Mouse (Mus musculus) C2C12 (cell line): Measurements from ENCODE around the gene Dapk1. TPM values are rescaled to one million over a fixed set of nuclear protein-coding genes. Genes with fewer than 3 reads are reported as not detected.

Experiments
- H3K27me3 ChIP-seq: one replicate; pipeline ENCODE4 v1.6.1; 2011; ENCODE audit not compliant: control insufficient read depth, insufficient read depth, insufficient read length
- H3K36me3 ChIP-seq: one replicate; pipeline ENCODE4 v1.6.1; 2011; ENCODE audit not compliant: control insufficient read depth, insufficient read depth
- H3K4me3 ChIP-seq: one replicate; pipeline ENCODE4 v1.5.1; 2011; ENCODE audit warnings: mild to moderate bottlenecking, control low read depth; ENCODE audit not compliant: poor library complexity, insufficient read depth, severe bottlenecking
- H3K79me2 ChIP-seq: one replicate; pipeline ENCODE4 v1.6.1; 2011; ENCODE audit not compliant: control insufficient read depth, insufficient read depth
- H3K79me3 ChIP-seq: one replicate; pipeline ENCODE4 v1.6.1; 2011; ENCODE audit warnings: low read depth, control low read depth
- H3ac ChIP-seq: one replicate; pipeline ENCODE3; 2011; ENCODE audit warnings: low read depth; ENCODE audit not compliant: control insufficient read depth, insufficient read length
- CEBPB ChIP-seq: IDR thresholded peaks from one replicate; pipeline ENCODE4 v1.6.1; 2011; ENCODE audit warnings: low read depth, mild to moderate bottlenecking, control low read depth, moderate library complexity
- CTCF ChIP-seq: IDR thresholded peaks from one replicate; pipeline ENCODE4 v1.5.1; 2011; ENCODE audit not compliant: control insufficient read depth, insufficient read depth, insufficient read length
- FOSL1 ChIP-seq: IDR thresholded peaks from one replicate; pipeline ENCODE4 v1.8.0; 2011; ENCODE audit warnings: mild to moderate bottlenecking, low read length; ENCODE audit not compliant: poor library complexity, insufficient read depth, severe bottlenecking
- MAX ChIP-seq: IDR thresholded peaks from one replicate; pipeline ENCODE4 v1.6.1; 2011; ENCODE audit warnings: mild to moderate bottlenecking, control low read depth
- MYOD1 ChIP-seq: IDR thresholded peaks from one replicate; pipeline ENCODE4 v1.6.1; 2011; ENCODE audit warnings: low read depth; ENCODE audit not compliant: control insufficient read depth, insufficient read length
- MYOG ChIP-seq: IDR thresholded peaks from one replicate; pipeline ENCODE4 v1.6.1; 2011; ENCODE audit not compliant: control insufficient read depth, insufficient read length; ENCODE audit errors: extremely low read depth
- USF1 ChIP-seq: IDR thresholded peaks from one replicate; pipeline ENCODE4 v1.6.1; 2011; ENCODE audit warnings: low read depth, mild to moderate bottlenecking, control low read depth, moderate library complexity
- polyA plus RNA-seq: library from polyadenylated mRNA; unstranded; fragments of >200 nt; fragmentation: generic; extraction: Trizol; gene quantifications from one replicate; pipeline ENCODE4 v1.2.1, GENCODE M21; 2012; ENCODE audit warnings: missing spikeins

Dapk1 gene
- polyA plus RNA-seq, 1 experiment, result not detected

DNA sequence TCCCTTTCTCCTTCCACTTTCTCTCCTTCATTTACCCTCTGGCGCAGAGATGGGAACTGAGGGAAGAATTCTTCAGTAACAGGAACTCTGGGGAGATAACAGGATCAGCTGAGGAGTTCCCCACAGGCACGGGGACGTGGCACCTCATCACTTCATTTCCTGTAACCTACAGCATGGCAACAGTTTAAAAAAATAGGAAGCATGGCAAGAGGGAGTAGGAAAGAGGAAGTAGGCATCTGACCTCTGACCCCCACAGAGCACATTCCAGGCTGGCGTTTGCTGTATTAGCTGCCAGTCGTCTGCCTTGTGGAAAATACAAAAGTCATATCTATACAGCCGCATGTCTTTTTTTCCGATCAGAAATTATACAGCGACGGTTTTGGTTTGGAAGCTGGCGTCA is 68.9 kb downstream of the Dapk1 start:
- Histone ChIP-seq H3K27me3 (no peaks in the 10 kb centered on the region), H3K36me3 (no peaks in the 10 kb centered on the region), H3ac (no peak overlapping the region), H3K79me3 (no peaks in the 10 kb centered on the region), H3K4me3 (no peak overlapping the region), H3K79me2 (no peaks in the 10 kb centered on the region)
- no peak for TF ChIP-seq MAX
- TF ChIP-seq CEBPB, result no peak
- no peak for TF ChIP-seq FOSL1
- TF ChIP-seq CTCF, result no peak
- no peak for TF ChIP-seq USF1
- TF ChIP-seq MYOD1, result no peak
- TF ChIP-seq MYOG, result no peak

DNA sequence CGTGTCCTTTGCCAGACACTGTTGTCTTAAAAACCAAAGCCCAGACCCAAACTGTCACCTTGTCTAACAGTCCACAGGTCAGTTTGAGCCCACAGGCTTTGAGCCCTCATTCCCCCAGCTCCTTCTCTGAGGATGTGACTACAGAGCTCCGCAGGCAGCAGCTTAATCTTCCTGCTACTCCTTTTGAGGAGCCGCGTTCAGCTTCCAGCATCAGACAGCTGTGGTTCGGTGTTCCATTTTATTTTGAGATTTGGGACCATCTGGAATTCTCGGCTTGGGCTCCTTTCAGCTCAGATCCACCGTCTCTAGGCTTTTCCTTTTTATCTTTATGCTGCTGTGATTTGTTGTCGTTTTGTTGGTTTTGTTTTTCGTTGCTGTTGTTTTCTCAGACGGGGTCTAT is 69.5 kb downstream of the Dapk1 start:
- Histone ChIP-seq H3K27me3 (no peaks in the 10 kb centered on the region), H3K4me3 (no peak overlapping the region), H3K36me3 (no peaks in the 10 kb centered on the region), H3K79me2 (no peaks in the 10 kb centered on the region), H3K79me3 (no peaks in the 10 kb centered on the region), H3ac (no peak overlapping the region)
- no peak for TF ChIP-seq MYOG
- no peak for TF ChIP-seq USF1
- no peak for TF ChIP-seq FOSL1
- TF ChIP-seq MYOD1, result no peak
- TF ChIP-seq CEBPB, result no peak
- TF ChIP-seq MAX, result no peak
- no peak for TF ChIP-seq CTCF

DNA sequence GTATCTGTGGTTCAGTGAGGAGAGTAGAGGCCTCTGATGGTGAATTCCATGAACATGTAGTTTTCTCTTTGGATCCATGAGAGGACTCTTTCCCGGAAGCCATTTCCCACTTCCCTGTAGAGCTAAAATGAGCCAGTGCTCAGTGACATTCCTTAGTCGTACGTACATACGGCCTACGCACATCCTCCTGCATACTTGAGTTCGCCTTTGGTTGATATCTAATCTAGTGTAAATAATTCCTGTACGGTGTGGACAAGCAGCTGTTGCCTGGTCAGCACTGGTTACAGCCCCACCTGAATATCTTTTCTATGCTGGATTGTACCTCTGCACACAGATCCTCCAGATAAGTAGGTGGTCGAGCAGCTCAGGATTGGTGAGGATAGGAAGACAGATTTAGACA is 70.5 kb downstream of the Dapk1 start:
- no peak overlapping the region for H3ac ChIP-seq
- no peaks in the 10 kb centered on the region for H3K27me3 ChIP-seq
- H3K4me3 ChIP-seq, result no peak overlapping the region
- no peaks in the 10 kb centered on the region for H3K36me3 ChIP-seq
- H3K79me3 ChIP-seq, result no peaks in the 10 kb centered on the region
- TF ChIP-seq CTCF (no peak), MYOG (no peak), FOSL1 (no peak), MYOD1 (no peak), MAX (no peak), USF1 (no peak), CEBPB (no peak)
- no peaks in the 10 kb centered on the region for H3K79me2 ChIP-seq

DNA sequence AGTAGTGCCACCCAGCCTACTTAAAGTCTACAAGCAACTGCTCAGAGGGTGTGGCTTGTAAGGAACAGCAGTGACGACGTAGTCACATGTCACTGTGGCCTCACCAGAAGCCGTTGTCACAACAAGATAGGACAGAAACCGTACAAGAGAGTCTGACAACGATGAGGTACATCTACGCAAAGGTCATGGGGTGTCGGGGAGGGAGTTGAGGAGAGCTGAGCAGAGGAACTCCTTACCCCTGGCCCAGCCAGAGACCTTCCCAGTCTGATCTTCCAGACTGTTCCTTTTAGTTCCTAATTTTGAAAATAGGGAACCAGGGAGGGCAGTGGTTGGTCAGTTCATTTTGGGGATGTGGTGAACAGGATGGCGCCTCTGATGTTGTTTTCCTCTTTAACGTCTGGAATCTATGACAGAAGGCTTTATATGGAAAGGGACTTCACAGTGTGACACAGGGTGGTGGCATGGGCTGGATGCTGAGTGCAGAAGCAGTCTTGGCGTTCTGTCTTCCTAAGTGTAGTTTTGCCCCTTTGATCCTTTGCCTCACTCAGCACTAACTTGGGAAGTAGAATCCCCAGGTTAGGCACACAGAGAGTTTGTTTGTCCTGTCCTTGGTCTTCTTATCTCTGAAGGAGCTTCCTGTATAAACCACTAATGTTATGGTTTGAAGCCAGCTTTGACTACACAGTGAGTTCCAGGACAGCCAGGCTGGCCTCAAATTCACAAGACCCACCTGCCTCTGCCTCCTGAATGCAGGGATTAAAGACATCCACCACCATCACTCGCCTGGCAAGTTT is 71.3 kb downstream of the Dapk1 start:
- no peak overlapping the region for H3ac ChIP-seq
- no peaks in the 10 kb centered on the region for H3K79me2 ChIP-seq
- H3K27me3 ChIP-seq, result no peaks in the 10 kb centered on the region
- no peaks in the 10 kb centered on the region for H3K79me3 ChIP-seq
- no peak overlapping the region for H3K4me3 ChIP-seq
- no peaks in the 10 kb centered on the region for H3K36me3 ChIP-seq
- TF ChIP-seq CEBPB (no peak), MYOD1 (no peak), MAX (no peak), CTCF (no peak), USF1 (no peak), MYOG (no peak), FOSL1 (no peak)

DNA sequence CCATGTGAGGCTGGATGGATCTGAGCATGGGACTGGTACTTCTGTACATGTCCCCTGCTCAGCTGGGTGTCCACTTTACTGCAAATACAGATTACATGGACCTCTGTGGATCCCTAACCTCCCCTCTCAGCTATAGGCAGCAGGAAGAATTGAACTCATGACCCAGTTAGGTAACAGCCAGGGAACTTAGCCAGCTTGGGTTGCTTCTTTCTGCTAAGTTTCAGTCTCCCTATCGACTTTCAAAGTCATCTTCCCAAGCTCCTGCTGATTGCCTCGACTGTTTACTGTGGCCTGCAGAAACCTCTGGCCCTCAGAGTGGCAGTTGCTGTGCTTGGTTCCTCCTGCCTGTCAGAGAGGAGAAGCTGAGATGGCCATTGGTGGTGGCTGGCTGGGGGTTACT is 72.6 kb downstream of the Dapk1 start:
- no peaks in the 10 kb centered on the region for H3K27me3 ChIP-seq
- no peaks in the 10 kb centered on the region for H3K36me3 ChIP-seq
- no peak overlapping the region for H3K4me3 ChIP-seq
- TF ChIP-seq MYOD1 (no peak), FOSL1 (no peak), MYOG (no peak), MAX (no peak), CTCF (no peak), USF1 (no peak), CEBPB (no peak)
- H3K79me2 ChIP-seq, result no peaks in the 10 kb centered on the region
- H3ac ChIP-seq, result no peak overlapping the region
- H3K79me3 ChIP-seq, result no peaks in the 10 kb centered on the region

DNA sequence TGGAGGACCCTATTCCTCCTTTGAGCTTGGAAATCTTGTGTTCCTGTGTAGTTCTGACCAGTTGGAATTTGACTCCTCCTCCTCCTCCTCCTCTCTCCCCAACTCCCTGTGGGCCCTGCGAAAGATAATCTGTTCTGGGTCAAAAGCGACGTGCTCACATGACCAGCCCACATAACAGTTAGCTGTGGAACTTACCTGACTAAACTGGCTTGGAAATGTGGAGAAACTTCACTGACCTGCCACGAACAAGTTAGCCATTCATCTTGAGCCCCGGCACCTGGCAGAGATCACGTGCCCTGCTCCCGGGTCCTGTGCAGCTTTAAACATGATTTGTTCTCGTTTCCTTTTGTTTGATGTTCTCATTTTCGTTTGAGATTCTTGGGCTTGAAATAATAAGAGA is 73.2 kb downstream of the Dapk1 start:
- no peaks in the 10 kb centered on the region for H3K79me3 ChIP-seq
- TF ChIP-seq MAX, result no peak
- no peak for TF ChIP-seq CEBPB
- TF ChIP-seq MYOD1, result no peak
- H3K79me2 ChIP-seq, result no peaks in the 10 kb centered on the region
- H3K36me3 ChIP-seq, result no peaks in the 10 kb centered on the region
- H3ac ChIP-seq, result no peak overlapping the region
- no peaks in the 10 kb centered on the region for H3K27me3 ChIP-seq
- H3K4me3 ChIP-seq, result no peak overlapping the region
